Mouse (Mus musculus) lung, adult 2 months (tissue): ENCODE data around the gene Tmed9.

Experiments
- CTCF ChIP-seq: fragments of 200-500 bp; IDR thresholded peaks from 2 replicates; pipeline ENCODE4 v1.5.1; 2011; ENCODE audit warnings: mild to moderate bottlenecking, low read length, control low read depth; ENCODE audit not compliant: insufficient read depth
- POLR2A ChIP-seq: fragments of 200-500 bp; IDR thresholded peaks from 2 replicates; pipeline ENCODE4 v1.6.1; 2011; ENCODE audit warnings: low read depth, mild to moderate bottlenecking, control low read depth, low read length, borderline replicate concordance; ENCODE audit errors: extremely low read depth

- TF ChIP-seq CTCF (no peak), POLR2A (no peak)
Measured at GRCm38 (mm10) chr13:55574321-55574720, 789 bp downstream of the Tmed9 start.
